ENCODE assay signal across 8 mouse cellular contexts in the genomic region with DNA sequence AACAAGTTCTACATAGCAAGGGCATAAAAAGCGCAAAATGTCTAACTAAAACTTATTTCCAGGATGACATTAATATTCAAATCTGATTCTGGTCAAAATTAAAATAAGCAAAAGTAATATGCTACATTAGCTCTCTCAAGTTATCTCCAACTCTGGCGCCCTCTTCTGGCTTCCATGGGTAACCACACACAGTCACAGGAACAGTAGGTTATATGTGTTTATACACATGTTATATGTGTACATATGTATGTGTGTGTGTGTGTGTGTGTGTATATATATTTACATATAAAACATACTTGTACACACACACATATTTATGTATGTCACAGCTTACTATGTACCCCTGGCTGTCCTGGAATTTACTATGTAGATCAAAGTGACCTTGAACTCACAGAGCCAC. TPM values are rescaled to one million over a fixed set of nuclear protein-coding genes. Genes with fewer than 3 reads are reported as not detected.
DNase-seq lines count a peak whose midpoint lies in the region; ATAC-seq lines count a peak whose summit lies in the region.

No protein-coding gene starts in this region.

- peak; percentile 30 to 69 for DNase-seq in heart, postnatal 10 days
- peak; percentile 68 for DNase-seq in testis, postnatal 10 days (ENCODE audit: low spot score)
- DNase-seq in testis, postnatal 14 days (ENCODE audit: low spot score): no peak
- peak; percentile 64 for DNase-seq in embryo, embryonic 10.5 days (ENCODE audit: low spot score)
- peak; percentile 17 to 24 for DNase-seq in lung, adult 18-20 months
- DNase-seq in spleen, postnatal 36 days (ENCODE audit: low spot score in 2 of 2): peak; percentile 16 to 38

- no peaks in the 10 kb centered on the region for H3K4me1 ChIP-seq in heart, embryonic 11.5 days (ENCODE audit: control insufficient read depth, insufficient read depth, low read length)

- H3K27me3 ChIP-seq in heart, embryonic 11.5 days (ENCODE audit: control insufficient read depth, insufficient read depth, low read length): no peaks in the 10 kb centered on the region

- peaks cover 17% of the 10 kb centered on the region for H3K36me3 ChIP-seq in heart, embryonic 11.5 days (ENCODE audit: control insufficient read depth, insufficient read depth, low read length)

- H3K4me3 ChIP-seq in heart, embryonic 11.5 days (ENCODE audit: low read depth, low read length): no peak overlapping the region

- no peak for ATAC-seq in heart, embryonic 11.5 days (replicated peaks; ENCODE audit: insufficient number of reproducible peaks, low FRiP score, low TSS enrichment)
- no peak for ATAC-seq in cerebellum, adult (ENCODE audit: insufficient number of reproducible peaks, low FRiP score, low TSS enrichment)

- 64% methylated on average over 2 of the region's 2 CpGs for WGBS in heart, embryonic 11.5 days (ENCODE audit: insufficient replicate concordance)

- no peak overlapping the region for H3K9ac ChIP-seq in heart, embryonic 11.5 days (ENCODE audit: low read depth, low read length)

- H3K9me3 ChIP-seq in heart, embryonic 11.5 days (replicated peaks; ENCODE audit: control insufficient read depth, low read length): no peaks in the 10 kb centered on the region

- intact Hi-C loops in heart, postnatal 10 days (cut with DNase I): loop anchor here (5.0 kb wide), 1 partner anchor 691 kb away; no protein-coding TSS in a partner anchor

- no peak overlapping the region for H3K27ac ChIP-seq in heart, embryonic 11.5 days (ENCODE audit: low read depth, low read length)

- no peak overlapping the region for H3K4me2 ChIP-seq in heart, embryonic 11.5 days

RNA-seq across cellular contexts. Expression of gene AW549877, which starts 7.6 kb away (rescaled TPM):
- total RNA-seq in heart, postnatal 10 days (2021): 10 to 100 TPM; 24.7 to 25.4 TPM
- polyA plus RNA-seq in heart, embryonic 11.5 days (2014; fragmentation: Nextera tagmentation; extraction: Ambion mirVana): 36.7 and 43.2 TPM in 2 replicates

RNA-seq across cellular contexts. Expression of gene Fbxo4, which starts 8.6 kb away (rescaled TPM):
- 10 to 100 TPM; 10.4 to 13.3 TPM for total RNA-seq in heart, postnatal 10 days (2021)
- polyA plus RNA-seq in heart, embryonic 11.5 days (2014; fragmentation: Nextera tagmentation; extraction: Ambion mirVana): 11.1 and 12.3 TPM in 2 replicates

RNA-seq across cellular contexts. Expression of gene Oxct1, which starts 38.2 kb away (rescaled TPM):
- 100 to 1,000 TPM; 229 to 262 TPM for total RNA-seq in heart, postnatal 10 days (2021)
- polyA plus RNA-seq in heart, embryonic 11.5 days (2014; fragmentation: Nextera tagmentation; extraction: Ambion mirVana): 272 and 282 TPM in 2 replicates
